Mouse (Mus musculus) limb, embryonic 10.5 days (tissue): ENCODE data around the gene Mtln. TPM values are rescaled to one million over a fixed set of nuclear protein-coding genes. Genes with fewer than 3 reads are reported as not detected.
A peak's percentile ranks its signal among the peaks of the same experiment; 100 is the strongest.

ENCODE experiments used
- DNase-seq: peaks from one replicate; pipeline ENCODE4 v3.0.0-alpha.2; 2017; ENCODE audit warnings: low spot score
- H3K27ac ChIP-seq: fragments of 300-500 bp; sonication (generic); 2 replicates; pipeline ENCODE4 v1.5.1; 2016; ENCODE audit warnings: mild to moderate bottlenecking
- H3K27me3 ChIP-seq: fragments of 300-500 bp; sonication (generic); 2 replicates; pipeline ENCODE4 v1.6.1; 2016; ENCODE audit warnings: low read depth, mild to moderate bottlenecking; ENCODE audit not compliant: poor library complexity, severe bottlenecking
- H3K36me3 ChIP-seq: fragments of 300-500 bp; sonication (generic); 2 replicates; pipeline ENCODE4 v1.6.1; 2016; ENCODE audit warnings: mild to moderate bottlenecking, moderate library complexity
- H3K4me1 ChIP-seq: fragments of 300-500 bp; sonication (generic); 2 replicates; pipeline ENCODE4 v1.6.1; 2016
- H3K4me3 ChIP-seq: fragments of 300-500 bp; sonication (generic); 2 replicates; pipeline ENCODE4 v1.5.1; 2016; ENCODE audit warnings: mild to moderate bottlenecking, moderate library complexity
- H3K9me3 ChIP-seq: fragments of 300-500 bp; sonication (generic); replicated peaks from 2 replicates; pipeline ENCODE4 v1.6.1; 2016; ENCODE audit warnings: mild to moderate bottlenecking
- WGBS: fragments of 180-500 bp; shearing (Covaris S2); methylation state at CpG from one replicate; pipeline ENCODE4 v1.1.7; 2016; 5-methylcytosine and 5-hydroxymethylcytosine counted together
- polyA plus RNA-seq: library from polyadenylated mRNA; unstranded; fragments of >200 nt; fragmentation: Nextera tagmentation; extraction: Ambion mirVana; gene quantifications from 2 replicates; pipeline ENCODE4 v1.2.1, GENCODE M21; 2016

The Mtln gene
- polyA plus RNA-seq, 1 experiment from 2014 or later, result 19.0 TPM

GRCm38 (mm10) chr2:127775013-127775412, 17.3 kb downstream of the Mtln start:
- no peak overlapping the region for H3K4me3 ChIP-seq
- H3K4me1 ChIP-seq, result no peaks in the 10 kb centered on the region
- no peaks in the 10 kb centered on the region for H3K9me3 ChIP-seq
- peaks cover 63% of the 10 kb centered on the region for H3K36me3 ChIP-seq
- H3K27ac ChIP-seq, result no peak overlapping the region
- WGBS, result 91% methylated on average over 3 of the region's 3 CpGs
- no peak for DNase-seq
- H3K27me3 ChIP-seq, result no peaks in the 10 kb centered on the region

GRCm38 (mm10) chr2:127774578-127774941, 17.7 kb downstream of the Mtln start:
- H3K4me3 ChIP-seq, result no peak overlapping the region
- peaks cover 68% of the 10 kb centered on the region for H3K36me3 ChIP-seq
- no peak overlapping the region for H3K27ac ChIP-seq
- DNase-seq, result no peak
- no peaks in the 10 kb centered on the region for H3K4me1 ChIP-seq
- H3K9me3 ChIP-seq, result no peaks in the 10 kb centered on the region
- H3K27me3 ChIP-seq, result no peaks in the 10 kb centered on the region
- 45% methylated on average over 1 of the region's 1 CpGs for WGBS

- no peaks in the 10 kb centered on the region for H3K9me3 ChIP-seq
- H3K4me1 ChIP-seq, result no peaks in the 10 kb centered on the region
- no peak overlapping the region for H3K27ac ChIP-seq
- no peak overlapping the region for H3K4me3 ChIP-seq
- DNase-seq, result no peak
- no peaks in the 10 kb centered on the region for H3K27me3 ChIP-seq
- WGBS, result 64% methylated on average over 15 of the region's 15 CpGs
- H3K36me3 ChIP-seq, result peaks cover 69% of the 10 kb centered on the region
Measured at GRCm38 (mm10) chr2:127773938-127774577, 18.2 kb downstream of the Mtln start.

- H3K27me3 ChIP-seq, result no peaks in the 10 kb centered on the region
- H3K27ac ChIP-seq, result no peak overlapping the region
- DNase-seq, result no peak
- H3K4me3 ChIP-seq, result no peak overlapping the region
- peaks cover 80% of the 10 kb centered on the region for H3K36me3 ChIP-seq
- H3K9me3 ChIP-seq, result no peaks in the 10 kb centered on the region
- no peaks in the 10 kb centered on the region for H3K4me1 ChIP-seq
- 94% methylated on average over 5 of the region's 5 CpGs for WGBS
Measured at GRCm38 (mm10) chr2:127761587-127761986, 30.7 kb downstream of the Mtln start.

GRCm38 (mm10) chr2:127760429-127761000, 31.8 kb downstream of the Mtln start:
- Histone ChIP-seq H3K4me3 (no peak overlapping the region), H3K4me1 (no peaks in the 10 kb centered on the region), H3K9me3 (no peaks in the 10 kb centered on the region), H3K27me3 (no peaks in the 10 kb centered on the region), H3K36me3 (peaks cover 78% of the 10 kb centered on the region), H3K27ac (peak overlapping the region; percentile 19; the same call in 1 of the 2 replicates)
- 79% methylated on average over 10 of the region's 10 CpGs for WGBS
- no peak for DNase-seq

- H3K9me3 ChIP-seq, result no peaks in the 10 kb centered on the region
Measured at GRCm38 (mm10) chr2:127760014-127760413, 32.3 kb downstream of the Mtln start.

GRCm38 (mm10) chr2:127759157-127759880, 33.0 kb downstream of the Mtln start:
- DNase-seq, result no peak
- 89% methylated on average over 5 of the region's 5 CpGs for WGBS
- Histone ChIP-seq H3K36me3 (peaks cover 74% of the 10 kb centered on the region), H3K9me3 (no peaks in the 10 kb centered on the region), H3K4me1 (no peaks in the 10 kb centered on the region), H3K27me3 (no peaks in the 10 kb centered on the region), H3K4me3 (no peak overlapping the region), H3K27ac (no peak overlapping the region)

More at GRCm38 (mm10) chr2:127760014-127760413, 32.3 kb downstream of the Mtln start:
- DNase-seq, result no peak
- peaks cover 77% of the 10 kb centered on the region for H3K36me3 ChIP-seq
- WGBS, result 94% methylated on average over 6 of the region's 6 CpGs
- peak overlapping the region; percentile 19; the same call in 1 of the 2 replicates for H3K27ac ChIP-seq
- no peak overlapping the region for H3K4me3 ChIP-seq
- H3K27me3 ChIP-seq, result no peaks in the 10 kb centered on the region
- H3K4me1 ChIP-seq, result no peaks in the 10 kb centered on the region

- peaks cover 61% of the 10 kb centered on the region for H3K36me3 ChIP-seq
- 29% methylated on average over 8 of the region's 8 CpGs for WGBS
- DNase-seq, result no peak
Measured at GRCm38 (mm10) chr2:127757171-127757570, 35.1 kb downstream of the Mtln start.

GRCm38 (mm10) chr2:127754113-127754512, 38.2 kb downstream of the Mtln start:
- Histone ChIP-seq H3K4me1 (no peaks in the 10 kb centered on the region), H3K27me3 (no peaks in the 10 kb centered on the region), H3K4me3 (no peak overlapping the region), H3K27ac (no peak overlapping the region), H3K36me3 (peaks cover 34% of the 10 kb centered on the region), H3K9me3 (no peaks in the 10 kb centered on the region)
- 93% methylated on average over 4 of the region's 4 CpGs for WGBS
- no peak for DNase-seq

More at GRCm38 (mm10) chr2:127757171-127757570, 35.1 kb downstream of the Mtln start:
- Histone ChIP-seq H3K4me3 (no peak overlapping the region), H3K9me3 (no peaks in the 10 kb centered on the region), H3K27me3 (no peaks in the 10 kb centered on the region), H3K27ac (no peak overlapping the region), H3K4me1 (no peaks in the 10 kb centered on the region)

GRCm38 (mm10) chr2:127751849-127752610, 40.3 kb downstream of the Mtln start:
- DNase-seq, result no peak
- 80% methylated on average over 11 of the region's 11 CpGs for WGBS
- Histone ChIP-seq H3K27me3 (no peaks in the 10 kb centered on the region), H3K4me3 (no peak overlapping the region), H3K36me3 (peaks cover 19% of the 10 kb centered on the region), H3K4me1 (no peaks in the 10 kb centered on the region), H3K9me3 (no peaks in the 10 kb centered on the region), H3K27ac (no peak overlapping the region)

GRCm38 (mm10) chr2:127749376-127749775, 42.9 kb downstream of the Mtln start:
- no peak overlapping the region for H3K27ac ChIP-seq
- 69% methylated on average over 1 of the region's 1 CpGs for WGBS
- H3K4me3 ChIP-seq, result no peak overlapping the region
- H3K4me1 ChIP-seq, result peaks cover 1% of the 10 kb centered on the region; the same call in 1 of the 2 replicates
- DNase-seq, result no peak
- H3K9me3 ChIP-seq, result no peaks in the 10 kb centered on the region
- peaks cover 9% of the 10 kb centered on the region; the same call in 1 of the 2 replicates for H3K36me3 ChIP-seq
- H3K27me3 ChIP-seq, result no peaks in the 10 kb centered on the region

GRCm38 (mm10) chr2:127748316-127748715, 44.0 kb downstream of the Mtln start:
- Histone ChIP-seq H3K4me3 (no peak overlapping the region), H3K9me3 (no peaks in the 10 kb centered on the region), H3K36me3 (peaks cover 3% of the 10 kb centered on the region; the same call in 1 of the 2 replicates), H3K27me3 (no peaks in the 10 kb centered on the region), H3K27ac (no peak overlapping the region), H3K4me1 (peaks cover 4% of the 10 kb centered on the region; the same call in 1 of the 2 replicates)
- no peak for DNase-seq
- 76% methylated on average over 7 of the region's 7 CpGs for WGBS
